Mouse (Mus musculus): ENCODE results near the gene Cavin2.

GRCm38 (mm10) chr1:51334289-51334688, 45.4 kb downstream of the Cavin2 start:
- TF ChIP-seq CTCF (conservative IDR thresholded peaks at IDR 0.05 in 1 of 2, IDR thresholded peaks at IDR 0.05 in 1 of 2; ENCODE audit: low read depth in 2 of 2, low read length in 2 of 2) (no peak), PAX5 (IDR thresholded peaks at IDR 0.05; ENCODE audit: low read length) (no peak), POLR2AphosphoS2 (IDR thresholded peaks at IDR 0.05; ENCODE audit: low read depth, low read length) (no peak), MXI1 (IDR thresholded peaks at IDR 0.05; ENCODE audit: low read depth, low read length) (no peak), POLR2A (IDR thresholded peaks at IDR 0.05; ENCODE audit: low read depth, low read length) (no peak), RAD21 (IDR thresholded peaks at IDR 0.05; ENCODE audit: low read depth, low read length) (no peak), EP300 (IDR thresholded peaks at IDR 0.05; ENCODE audit: low read length) (no peak), USF2 (conservative IDR thresholded peaks at IDR 0.05; ENCODE audit: low read depth, low read length) (no peak), KAT2A (IDR thresholded peaks at IDR 0.05; ENCODE audit: insufficient replicate concordance, low read length) (no peak), JUND (conservative IDR thresholded peaks at IDR 0.05; ENCODE audit: low read depth, low read length) (no peak), HCFC1 (IDR thresholded peaks at IDR 0.05; ENCODE audit: low read depth, low read length) (no peak), MAX (IDR thresholded peaks at IDR 0.05; ENCODE audit: low read length) (no peak), CHD2 (IDR thresholded peaks at IDR 0.05; ENCODE audit: low read length) (no peak), GABPA (IDR thresholded peaks at IDR 0.05; ENCODE audit: insufficient replicate concordance, low read depth, low read length) (no peak)
